Mouse (Mus musculus) cerebellum, adult 18-20 months (tissue): ENCODE measurements around the gene Kank1.
A peak's percentile ranks its signal among the peaks of the same experiment; 100 is the strongest.

Experiments
- DNase-seq, 2 experiments: peaks; one replicate each; pipeline ENCODE4 v3.0.0; 2021

Kank1 gene

DNA sequence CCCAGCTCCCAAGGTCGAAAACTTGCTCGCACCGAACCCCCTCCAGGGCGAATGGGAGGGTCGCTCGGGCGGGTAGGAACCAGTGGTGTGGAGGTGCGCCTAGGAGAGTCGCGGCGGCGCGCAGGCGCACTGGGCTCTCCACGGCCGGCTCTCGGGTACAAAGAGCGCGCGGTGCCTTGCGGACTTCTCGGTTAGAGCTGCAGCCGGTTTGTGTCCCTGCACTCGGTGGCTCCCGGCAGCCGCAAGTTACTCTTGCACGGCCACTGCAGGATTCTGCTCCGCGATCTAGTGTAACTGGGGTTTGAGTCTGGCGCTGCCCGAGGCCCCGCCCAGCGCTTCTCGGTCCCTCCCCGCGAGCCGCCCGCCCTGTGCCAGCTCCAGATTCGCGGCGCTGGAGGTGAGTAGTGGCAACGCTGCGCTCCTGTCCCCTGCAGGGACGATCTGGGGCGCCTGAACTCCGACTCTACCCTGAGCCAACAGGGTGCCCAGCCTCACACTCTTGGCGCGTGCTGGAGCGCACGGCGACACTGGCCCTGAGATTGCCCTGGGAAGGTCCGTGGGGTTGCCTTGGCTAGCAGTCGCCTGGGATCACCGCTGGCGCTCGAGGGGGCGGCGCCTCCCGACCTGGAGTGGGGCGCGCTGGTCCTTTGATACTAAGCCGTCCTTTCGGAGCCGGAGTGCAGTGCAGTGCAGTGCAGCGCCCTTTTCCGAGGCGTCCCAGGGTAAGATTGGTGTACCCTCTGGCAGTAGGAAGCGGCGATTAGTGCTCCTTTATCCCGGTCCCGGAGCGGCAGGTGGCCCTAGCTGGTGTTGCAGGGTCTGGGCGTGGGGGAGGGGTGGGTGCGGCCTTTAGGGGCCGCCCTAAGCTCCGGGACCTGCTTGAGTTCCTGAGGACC, at the start of gene Kank1:
Kank1 (plus strand) TSS at position 380 of the 896 bp plus-strand sequence.
- peak; percentile 14 to 17 for DNase-seq

- DNase-seq = no peak
These were observed 49.1 kb upstream of the Kank1 start for GRCm38 (mm10) chr19:25187681-25188080.

- no peak for DNase-seq
These were observed 43.0 kb upstream of the Kank1 start for GRCm38 (mm10) chr19:25193751-25194150.

GRCm38 (mm10) chr19:25200081-25200860, 36.5 kb upstream of the Kank1 start:
- no peak for DNase-seq

DNA sequence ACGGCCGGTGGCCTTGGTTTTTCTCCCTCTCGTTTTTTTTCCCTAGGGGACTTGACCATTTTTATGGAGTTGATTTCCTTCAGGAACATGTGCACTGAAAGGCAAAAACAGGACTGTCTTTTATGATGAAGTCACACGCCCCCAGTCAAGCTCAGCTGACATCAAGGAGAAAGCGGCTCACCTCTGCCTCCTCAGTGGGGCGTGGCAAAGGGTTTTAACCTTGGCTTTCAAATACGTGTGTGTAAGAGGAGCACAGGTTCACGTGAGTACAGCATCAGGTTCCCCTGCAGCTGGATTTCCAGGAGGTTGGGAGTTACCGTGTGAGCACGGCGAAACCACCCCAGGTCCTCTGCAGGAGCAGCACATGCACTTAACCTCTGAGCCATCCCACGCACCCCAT, 33.7 kb upstream of the Kank1 start:
- no peak for DNase-seq

GRCm38 (mm10) chr19:25206969-25207368, 29.8 kb upstream of the Kank1 start:
- DNase-seq = no peak

DNA sequence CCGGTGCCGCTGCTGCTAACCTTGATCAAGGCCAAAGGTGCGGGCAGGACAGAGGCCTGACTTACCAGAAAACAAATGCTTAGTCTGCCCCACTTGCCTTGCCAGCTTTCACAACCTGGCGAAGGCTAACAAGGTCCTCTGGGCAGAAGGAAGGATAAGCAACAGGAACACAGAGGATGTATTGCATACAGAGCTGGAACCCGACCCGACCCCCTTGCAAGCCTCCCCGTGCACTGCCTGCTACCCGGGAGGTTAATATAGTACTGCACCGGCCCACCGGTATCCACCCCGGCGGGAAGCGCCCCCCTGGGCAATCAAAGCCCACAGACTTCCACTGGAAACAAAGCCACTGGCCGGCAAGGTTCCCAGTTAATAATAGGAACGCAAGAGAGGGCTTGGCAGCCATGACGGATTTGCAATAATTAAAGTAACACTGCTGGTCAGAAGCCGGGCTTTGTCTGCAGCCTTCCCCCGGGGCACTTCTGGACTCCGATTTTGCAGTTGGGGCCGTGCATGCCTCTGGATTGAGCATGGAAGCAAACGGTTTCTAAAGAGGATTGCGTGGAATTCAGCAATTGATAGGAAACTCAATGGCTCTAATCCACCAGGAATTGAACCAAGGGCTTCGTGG, 28.9 kb upstream of the Kank1 start:
- DNase-seq = no peak

- DNase-seq = no peak
These were observed 28.1 kb upstream of the Kank1 start for GRCm38 (mm10) chr19:25208596-25209110.

DNA sequence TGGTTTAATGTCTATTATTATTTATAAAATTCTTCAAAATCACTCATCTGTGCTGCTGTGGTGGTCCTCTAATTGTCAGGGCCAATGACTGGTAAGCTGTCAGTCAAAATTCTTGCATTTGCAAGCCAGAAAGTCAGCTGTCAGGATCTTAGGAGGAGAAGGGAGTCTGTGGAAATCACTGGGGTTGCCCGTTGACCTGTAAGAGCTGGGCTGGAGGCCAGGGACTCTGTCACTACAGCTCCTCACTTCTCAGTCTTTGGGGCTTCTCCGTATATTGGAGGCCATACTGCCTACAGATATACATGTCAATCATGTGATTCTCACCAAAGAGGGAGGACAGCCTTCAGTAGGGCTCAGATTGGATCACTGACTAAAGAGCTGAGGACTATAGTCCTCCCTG, 16.2 kb upstream of the Kank1 start:
- no peak for DNase-seq

GRCm38 (mm10) chr19:25221964-25222640, 14.7 kb upstream of the Kank1 start:
- DNase-seq = no peak

DNA sequence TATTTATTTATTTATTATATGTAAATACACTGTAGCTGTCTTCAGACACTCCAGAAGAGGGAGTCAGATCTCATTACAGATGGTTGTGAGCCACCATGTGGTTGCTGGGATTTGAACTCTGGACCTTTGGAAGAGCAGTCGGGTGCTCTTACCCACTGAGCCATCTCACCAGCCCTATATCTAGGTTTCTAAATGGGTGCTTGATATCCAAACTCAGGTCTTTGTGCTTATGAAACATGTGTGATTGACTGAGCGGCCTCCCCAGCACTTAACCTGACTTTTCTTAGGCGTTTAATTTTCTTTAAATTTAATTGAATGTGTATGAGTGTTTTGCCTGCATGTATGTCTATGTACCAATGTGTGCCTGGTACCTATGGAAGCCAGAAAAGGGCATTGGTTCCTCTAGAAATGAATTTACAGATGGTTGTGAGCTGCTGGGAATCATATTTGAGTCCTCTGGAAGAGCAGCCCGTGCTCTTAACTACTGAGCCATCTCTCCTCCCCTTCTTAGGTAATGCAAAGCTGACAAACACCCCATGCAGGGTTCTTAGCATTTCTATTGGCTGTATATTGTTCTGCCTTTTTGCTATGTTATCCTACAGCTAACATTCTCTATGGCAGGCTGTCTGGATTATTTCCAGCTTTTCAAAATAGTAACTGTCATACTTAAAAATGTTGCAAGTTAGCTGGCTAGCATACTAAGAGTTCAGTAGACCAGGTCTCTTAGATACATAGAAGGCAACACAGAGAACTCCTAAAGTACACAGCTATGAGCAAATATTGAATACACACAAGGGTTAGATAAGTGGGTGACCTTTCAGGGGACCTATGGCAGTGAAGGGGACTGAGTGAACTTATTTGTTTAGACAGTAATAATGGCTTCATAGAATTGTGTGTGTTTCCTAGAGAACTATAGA, 6.5 kb upstream of the Kank1 start:
- DNase-seq = no peak

- no peak for DNase-seq
These were observed 5.8 kb upstream of the Kank1 start for GRCm38 (mm10) chr19:25230975-25231334.

DNA sequence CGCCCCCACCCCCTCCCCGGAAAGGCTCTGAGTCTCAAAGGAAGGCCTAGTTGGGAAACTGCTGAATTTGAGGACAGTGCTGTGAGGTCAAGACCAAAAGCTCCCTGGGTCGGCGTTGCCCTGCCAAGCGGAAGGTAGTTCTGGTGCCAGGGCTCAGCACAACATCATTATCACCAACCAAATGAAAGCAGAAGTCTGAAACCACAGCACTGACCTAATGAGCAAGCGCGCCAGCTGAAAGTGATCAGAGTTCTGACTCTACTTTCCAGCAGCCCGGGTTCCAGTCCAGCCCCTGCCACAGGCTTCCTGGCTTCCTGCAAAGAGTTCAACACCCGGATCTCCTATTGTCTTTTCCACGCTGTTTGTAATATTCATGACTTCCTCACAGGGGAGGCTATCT, 4.7 kb upstream of the Kank1 start:
- DNase-seq = peak in 1 of 2 experiments; percentile 6

DNA sequence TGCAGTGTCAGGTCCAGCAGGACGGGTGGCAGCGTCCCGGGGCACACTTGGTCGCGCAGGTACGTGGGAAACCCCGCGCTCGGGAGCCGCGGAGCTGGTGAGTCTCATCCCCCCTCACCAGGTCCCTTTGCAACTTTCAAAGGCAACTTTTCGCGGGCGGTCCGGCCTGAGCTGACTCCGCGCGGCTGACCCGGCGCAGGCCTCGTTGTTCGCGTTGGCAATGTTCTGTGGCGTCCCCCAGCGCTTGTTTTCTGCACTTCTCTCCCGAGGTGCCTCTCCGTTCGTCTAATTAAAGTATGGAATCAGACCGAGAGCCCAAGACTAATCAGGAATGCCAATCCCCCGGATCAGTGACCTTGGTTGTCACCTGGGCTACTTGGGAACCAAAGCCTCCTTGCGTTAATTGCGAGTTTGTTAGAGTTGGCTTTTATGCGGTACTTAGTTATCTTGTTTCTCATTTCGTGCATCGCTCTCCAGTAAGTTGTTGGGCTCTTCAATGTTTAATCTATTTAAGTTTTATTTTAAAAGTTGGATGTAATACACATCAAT, 791 bp downstream of the Kank1 start:
- peak; percentile 4 to 6 for DNase-seq

- DNase-seq = no peak
These were observed 1.3 kb downstream of the Kank1 start for GRCm38 (mm10) chr19:25238121-25238520.

- no peak for DNase-seq
These were observed 6.8 kb downstream of the Kank1 start for GRCm38 (mm10) chr19:25243566-25243965.

GRCm38 (mm10) chr19:25246062-25246461, 9.3 kb downstream of the Kank1 start:
- DNase-seq = no peak

DNA sequence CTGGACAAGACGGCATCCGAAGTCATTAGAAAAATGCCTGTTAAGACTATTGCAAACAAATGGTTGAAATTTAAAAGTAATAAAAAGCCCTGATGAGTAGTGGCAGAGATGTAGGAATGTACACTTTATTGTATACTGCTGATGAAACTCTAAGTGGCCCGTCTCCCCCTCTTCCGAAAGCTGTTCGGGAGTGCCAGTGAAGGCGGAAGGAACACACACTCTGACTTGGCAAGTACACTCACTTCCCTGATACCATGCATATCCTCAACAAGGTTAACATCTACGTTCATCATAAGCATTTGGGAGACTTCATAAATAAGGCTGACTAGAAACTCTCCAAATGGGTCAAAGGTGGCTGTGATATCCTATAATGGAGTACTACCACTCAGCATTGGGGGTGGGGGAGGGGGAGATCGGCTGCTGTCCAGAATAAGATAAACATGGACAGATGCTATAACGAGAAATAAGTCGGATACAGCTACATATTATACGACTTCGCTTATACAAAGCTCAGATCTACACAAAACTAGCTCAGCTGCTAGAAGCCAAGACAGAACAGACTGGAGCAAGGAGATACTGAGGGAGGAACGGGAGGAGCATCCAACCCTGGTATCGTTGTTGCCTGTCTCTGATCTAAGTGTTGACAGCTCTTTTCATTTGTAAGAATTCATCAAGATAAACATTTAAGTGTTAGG, 11.2 kb downstream of the Kank1 start:
- DNase-seq = no peak

- no peak for DNase-seq
These were observed 12.5 kb downstream of the Kank1 start for GRCm38 (mm10) chr19:25249230-25249629.

DNA sequence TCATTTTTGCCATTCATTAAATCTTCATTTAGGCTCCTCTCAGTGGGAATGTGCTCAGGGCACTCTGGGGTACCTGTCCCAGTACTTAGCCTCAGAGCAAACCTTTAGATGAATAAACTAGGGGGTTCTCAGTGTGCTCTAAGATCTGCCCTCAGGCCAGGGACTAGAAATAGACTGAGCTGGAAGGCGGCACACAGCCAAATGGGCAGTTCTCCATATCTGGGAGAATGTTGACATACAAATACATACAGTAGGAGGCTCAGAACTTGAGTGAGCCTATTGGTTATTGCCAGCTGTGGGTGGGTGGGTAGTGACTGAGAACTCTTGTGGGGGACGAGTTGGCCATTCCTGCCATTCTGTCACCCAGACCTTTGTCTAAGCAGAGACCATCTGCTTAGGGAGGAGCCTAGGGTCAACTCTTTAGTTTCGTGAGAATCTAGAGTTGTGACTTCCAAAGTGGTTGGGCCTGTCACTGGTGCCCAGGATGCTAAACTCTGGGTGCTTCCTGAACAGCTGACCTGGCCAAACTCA, 14.9 kb downstream of the Kank1 start:
- no peak for DNase-seq
